Mouse (Mus musculus) layer of hippocampus, postnatal 25 days (tissue): Measurements from ENCODE around the gene Prdm16. TPM values are rescaled to one million over a fixed set of nuclear protein-coding genes. Genes with fewer than 3 reads are reported as not detected.

ENCODE experiments used
- DNase-seq, 2 experiments: peaks; one replicate each; pipeline ENCODE4 v3.0.0; 2022; ENCODE audit warnings: mixed read lengths in 2 of 2, low spot score in 1 of 2; ENCODE audit errors: extremely low spot score in 1 of 2
- total RNA-seq, 2 experiments: library from RNA; stranded (reverse); gene quantifications; 2 replicates each; pipeline ENCODE4 v1.2.3; 2021

Gene Prdm16
- total RNA-seq, 2 experiments from 2014 or later = 10.1 to 10.3 TPM

DNA sequence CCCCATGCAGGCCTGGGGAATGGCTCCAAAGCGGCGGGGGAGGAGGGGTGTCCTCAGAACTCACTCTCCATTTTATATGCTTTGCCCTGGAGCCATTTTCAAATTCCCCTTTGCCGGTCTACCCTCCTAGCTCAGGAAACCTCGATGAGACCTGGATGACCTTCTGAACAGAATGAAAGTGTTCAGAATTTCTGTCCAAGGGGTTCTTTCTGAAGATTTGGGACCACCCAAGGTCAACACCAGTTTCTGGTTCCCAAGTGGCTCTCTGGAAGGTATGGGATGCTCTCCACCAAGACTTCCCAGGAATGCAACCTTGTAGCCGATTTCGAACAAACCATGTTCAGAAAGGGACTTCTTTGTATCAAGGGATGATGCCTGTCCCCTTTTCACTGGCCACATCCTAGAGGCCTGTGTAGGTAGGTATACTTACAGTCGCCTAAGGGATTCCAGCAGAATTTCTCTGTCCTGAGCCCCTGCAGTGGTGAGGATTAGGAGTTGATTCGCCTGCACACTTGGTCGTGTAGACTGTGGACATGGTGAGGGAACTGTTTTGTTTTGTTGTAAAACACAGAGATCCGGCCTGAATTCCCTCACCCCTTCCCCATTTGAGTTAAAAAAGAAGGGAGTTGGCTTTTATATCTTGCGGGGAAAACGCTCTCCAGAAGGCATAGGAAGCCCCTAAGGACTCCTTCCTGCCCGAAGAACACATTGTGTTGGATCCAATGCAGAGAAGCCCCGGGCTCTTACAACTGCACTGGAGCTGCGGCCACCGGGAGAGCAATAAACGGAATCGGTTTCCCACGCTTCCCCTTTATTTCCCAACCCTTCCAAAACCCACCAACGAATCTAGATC is 4.0 kb upstream of the Prdm16 start:
- no peak for DNase-seq

DNA sequence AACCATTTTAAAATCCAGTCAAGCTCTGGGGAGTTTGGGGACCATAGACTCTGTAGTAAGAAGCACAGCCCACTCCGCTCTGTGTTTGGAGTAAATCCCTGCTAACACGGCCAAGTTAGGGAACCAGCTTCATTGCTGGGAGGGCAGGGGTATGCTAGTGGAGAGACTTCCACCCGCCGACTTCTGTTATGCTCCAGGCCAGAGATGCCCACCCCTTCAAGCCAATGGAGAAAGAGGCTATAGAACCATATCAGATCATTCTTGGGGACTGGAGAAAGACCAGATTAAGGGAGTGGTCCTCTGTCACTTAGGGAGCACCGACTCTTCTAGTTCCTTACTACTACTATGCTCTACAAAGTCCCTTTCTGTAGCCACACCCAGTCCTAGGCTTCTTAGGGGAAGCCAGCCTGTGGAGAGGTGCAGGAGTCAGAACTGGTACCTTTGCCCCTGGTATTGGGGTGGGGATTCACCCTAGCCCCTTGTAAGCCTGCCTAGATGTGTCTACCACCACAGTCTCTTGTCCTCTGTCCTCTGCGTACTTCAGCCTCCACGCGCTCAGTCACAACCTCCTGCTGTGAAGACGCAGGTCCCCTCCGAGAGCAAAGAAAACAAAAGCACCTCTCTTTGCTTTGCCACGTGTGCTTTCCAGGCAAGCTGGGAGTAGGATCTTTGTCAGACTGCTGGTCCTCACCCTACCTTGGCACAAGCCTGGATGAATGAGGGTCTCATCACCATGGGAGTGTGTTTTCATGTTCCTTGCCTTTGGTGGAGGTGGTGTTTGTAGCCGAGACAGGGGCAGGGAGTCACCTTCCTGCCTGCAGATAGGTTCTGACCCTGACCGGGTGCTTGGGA is 3.1 kb upstream of the Prdm16 start:
- no peak for DNase-seq

DNA sequence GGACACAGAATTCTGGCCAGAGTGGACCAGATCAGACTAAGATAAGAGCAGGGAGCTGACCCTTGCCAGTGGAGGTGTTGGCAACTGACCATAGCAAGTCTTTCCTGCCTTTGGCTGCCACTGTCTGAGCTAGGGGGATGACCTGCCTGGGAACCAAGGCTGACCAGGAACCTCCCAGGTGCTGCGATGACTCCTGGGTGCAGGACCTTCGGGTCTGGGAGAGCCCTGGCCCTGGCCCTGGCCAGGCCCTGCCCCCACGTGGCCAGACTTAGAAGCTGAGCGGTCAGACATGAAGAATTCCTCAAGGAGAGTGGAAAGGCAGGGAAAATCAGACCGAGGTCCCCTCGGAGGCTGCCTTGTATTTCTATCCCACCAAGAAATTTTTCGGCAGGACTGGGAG is 2.5 kb upstream of the Prdm16 start:
- DNase-seq = no peak

GRCm38 (mm10) chr4:154638320-154638886 is 1.7 kb upstream of the Prdm16 start:
- no peak for DNase-seq

DNA sequence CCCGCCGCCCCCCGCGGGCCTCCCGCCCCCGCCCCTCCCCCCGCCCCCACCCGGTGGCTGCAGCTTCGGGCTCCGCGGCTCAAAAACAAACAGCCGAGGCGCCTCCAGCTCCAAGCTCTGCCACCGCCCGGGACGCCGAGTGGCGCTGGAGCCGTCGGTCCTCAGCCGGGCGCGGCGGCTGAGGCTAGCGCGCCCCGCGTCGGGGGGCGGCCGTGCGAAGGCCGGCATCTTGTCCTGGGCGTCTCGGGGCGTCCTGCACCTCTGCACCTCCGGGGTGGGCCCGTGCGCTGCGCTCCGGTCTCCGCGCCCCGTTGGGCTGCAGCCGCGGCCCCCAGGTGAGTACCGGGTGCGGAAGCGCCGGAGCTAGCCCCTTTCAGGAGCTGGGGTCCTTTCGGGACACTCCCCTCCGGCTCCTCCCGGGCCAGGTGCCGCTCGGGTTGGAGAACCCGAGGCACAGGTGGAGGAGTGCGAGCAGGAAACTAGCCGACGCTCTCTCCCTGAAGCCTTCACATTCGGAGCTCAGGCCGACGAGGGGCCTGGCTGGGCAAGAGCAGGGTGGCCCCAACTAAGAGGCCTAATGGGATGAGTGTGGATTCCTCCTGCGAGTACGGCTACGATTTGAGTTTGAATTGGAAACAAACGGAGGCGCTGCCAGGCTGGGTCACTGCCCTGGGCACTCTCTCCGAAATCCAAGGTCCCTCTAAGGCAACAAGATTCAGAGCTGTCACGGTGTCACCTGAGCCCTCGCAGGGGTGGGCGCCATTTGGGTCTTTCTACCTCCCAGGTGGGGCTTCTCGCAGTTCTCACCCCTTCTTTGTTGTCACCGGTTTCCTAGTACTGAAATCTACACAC is 1.0 kb upstream of the Prdm16 start:
- DNase-seq = no peak

- no peak for DNase-seq
These were observed 630 bp downstream of the Prdm16 start for GRCm38 (mm10) chr4:154636053-154636433.

DNA sequence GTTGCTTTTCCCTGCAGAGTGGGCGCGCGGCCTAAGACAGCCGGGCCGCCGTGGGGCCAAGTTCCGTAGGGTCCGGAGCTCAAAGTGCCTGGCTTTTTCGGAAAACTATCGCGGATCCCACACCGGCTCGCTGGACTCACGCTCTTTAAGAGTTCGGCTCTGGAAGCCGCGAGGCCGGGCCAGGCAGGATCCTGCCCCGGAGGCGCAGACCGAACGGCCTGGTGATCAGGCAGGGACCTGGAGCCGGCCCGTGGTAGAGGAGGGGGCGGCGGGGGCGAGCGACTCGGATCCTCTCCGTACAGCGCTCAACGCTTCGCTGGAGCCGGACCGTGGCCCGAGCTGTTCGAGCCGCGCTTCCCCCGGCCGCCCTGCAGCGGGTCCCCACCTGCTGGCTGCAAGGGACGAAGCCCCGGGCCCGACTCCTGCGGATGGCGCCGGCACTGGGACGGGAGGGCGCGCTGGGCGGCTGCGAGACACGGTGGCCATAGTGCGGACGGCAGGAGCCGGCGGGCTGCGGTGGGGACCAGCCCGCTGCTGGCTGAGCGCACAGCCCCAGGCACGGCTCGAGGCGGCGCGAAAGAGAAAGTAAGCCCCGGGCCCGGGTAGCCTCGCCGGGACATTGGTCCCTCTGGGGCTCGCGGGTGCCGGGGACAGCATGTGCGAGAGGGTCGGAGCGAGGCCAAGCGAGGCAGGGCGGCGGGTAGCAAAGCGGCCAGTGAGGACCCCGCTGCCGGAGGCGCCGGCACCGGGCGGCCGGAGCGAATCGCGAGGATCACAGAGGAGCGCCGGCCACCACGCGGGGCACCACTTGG is 1.2 kb downstream of the Prdm16 start:
- no peak for DNase-seq

GRCm38 (mm10) chr4:154634470-154635240 is 2.0 kb downstream of the Prdm16 start:
- DNase-seq = no peak

DNA sequence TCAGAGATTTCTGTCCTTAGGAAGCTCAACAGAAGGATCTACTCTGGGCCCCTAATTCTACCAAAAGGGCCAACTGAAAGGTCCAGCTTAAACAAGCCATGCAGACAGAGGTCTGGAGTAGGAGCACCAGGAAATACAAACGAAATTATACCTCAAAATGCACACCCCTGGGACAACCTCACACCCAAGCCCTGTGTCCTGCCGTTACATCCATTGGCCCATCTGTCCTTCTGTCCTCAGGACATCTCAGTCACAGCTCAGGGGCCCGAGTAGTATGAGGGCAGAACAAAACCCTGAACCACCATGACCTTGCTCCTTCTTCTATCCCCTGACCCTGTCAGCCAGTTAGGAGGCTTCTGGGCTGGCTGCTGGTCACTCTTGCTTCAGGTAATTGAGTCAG is 2.7 kb downstream of the Prdm16 start:
- no peak for DNase-seq

- no peak for DNase-seq
These were observed 3.6 kb downstream of the Prdm16 start for GRCm38 (mm10) chr4:154632800-154633764.

DNA sequence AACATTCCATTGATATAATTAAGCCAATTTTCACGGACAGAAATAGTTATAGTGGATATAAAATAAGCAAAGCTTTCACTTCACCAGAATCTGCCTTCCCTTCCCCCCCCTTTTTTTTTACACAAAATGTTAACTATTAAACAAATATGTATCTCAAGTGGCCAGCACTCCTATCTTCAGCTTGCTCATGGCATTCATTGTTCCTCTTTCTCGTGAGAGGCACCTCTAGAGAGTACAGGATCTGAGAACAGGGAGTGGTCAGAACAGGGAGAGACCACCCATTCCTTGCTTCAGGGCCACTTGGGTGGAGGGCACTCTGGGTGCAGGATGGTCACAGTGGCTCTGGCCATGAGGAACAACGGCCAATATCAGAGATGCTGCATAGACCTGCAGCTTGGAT is 5.9 kb downstream of the Prdm16 start:
- DNase-seq = no peak

GRCm38 (mm10) chr4:154627419-154628142 is 9.1 kb downstream of the Prdm16 start:
- DNase-seq = no peak

- no peak for DNase-seq
These were observed 10.4 kb downstream of the Prdm16 start for GRCm38 (mm10) chr4:154626282-154626681.

DNA sequence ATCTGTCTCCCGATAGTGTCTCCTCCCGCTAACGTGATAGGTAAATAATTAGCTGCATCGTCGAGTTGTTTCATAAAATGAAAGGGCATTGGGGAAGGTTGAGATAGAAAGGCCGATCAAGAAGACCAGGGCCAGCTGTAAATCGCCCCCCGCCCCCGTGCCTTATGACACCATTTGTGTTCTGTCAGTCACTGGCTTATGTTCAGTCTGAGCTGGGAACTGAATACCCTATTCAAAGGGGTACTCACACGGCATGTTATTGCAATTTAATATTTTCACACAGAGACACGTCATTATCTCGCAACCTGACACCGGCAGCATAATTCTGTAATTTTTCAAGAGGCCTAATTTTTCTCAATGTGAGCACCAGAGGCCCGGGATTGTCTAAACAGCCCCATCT is 11.0 kb downstream of the Prdm16 start:
- DNase-seq = no peak

DNA sequence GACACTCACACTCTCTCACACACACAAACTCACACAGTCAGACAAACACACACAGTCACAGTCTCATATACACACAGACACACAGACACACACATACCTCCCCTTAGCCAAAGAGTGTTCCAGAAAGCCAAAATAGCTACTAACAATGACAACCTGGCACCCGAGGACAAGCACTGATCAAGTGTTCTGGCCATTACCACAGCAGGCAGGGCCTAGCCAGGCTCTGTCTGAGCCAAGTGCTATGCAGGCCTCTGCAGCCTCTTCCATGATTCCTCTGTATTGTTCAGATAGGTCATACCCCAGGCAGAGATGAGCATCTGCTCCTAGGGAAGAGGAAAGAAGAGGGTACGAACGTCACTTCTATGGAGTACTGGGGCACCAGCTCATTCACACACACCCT is 13.4 kb downstream of the Prdm16 start:
- DNase-seq = no peak

GRCm38 (mm10) chr4:154622521-154622920 is 14.2 kb downstream of the Prdm16 start:
- no peak for DNase-seq

DNA sequence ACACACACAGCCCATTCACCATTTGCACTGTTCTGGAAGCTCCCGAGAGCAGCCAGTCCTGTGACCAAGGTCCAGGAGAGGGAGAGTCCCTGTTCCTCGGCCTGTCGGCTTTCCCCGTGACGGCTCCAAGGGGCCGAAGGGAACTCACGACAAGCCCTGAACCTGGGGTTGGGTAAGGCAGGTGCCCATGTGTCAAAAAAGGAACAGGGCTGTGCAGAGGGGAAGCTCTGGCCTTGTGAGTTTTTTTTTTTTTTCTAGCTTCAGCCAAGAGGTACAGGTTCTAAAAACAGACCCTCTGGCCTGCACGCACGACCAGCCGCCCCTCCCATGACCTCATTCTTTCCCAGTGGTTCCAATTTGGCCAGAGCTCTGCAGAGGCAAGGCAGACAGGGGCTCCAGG is 25.5 kb downstream of the Prdm16 start:
- DNase-seq = no peak
